Mouse (Mus musculus) heart, embryonic 16.5 days (tissue): ENCODE measurements around the gene Sgo1. TPM values are rescaled to one million over a fixed set of nuclear protein-coding genes. Genes with fewer than 3 reads are reported as not detected.

Experiments used
- ATAC-seq: fragments of 200-750 bp; cut with Nextera tagmentation; replicated peaks from 2 replicates; pipeline ENCODE4 v1.8.0; 2017; ENCODE audit warnings: moderate number of reproducible peaks; ENCODE audit not compliant: insufficient read depth, low FRiP score; ENCODE audit errors: extremely low read depth
- H3K27ac ChIP-seq: fragments of 300-500 bp; sonication (generic); 2 replicates; pipeline ENCODE4 v1.5.1; 2014; ENCODE audit warnings: mild to moderate bottlenecking, low read length, control low read depth, moderate library complexity
- H3K27me3 ChIP-seq: fragments of 300-500 bp; sonication (generic); 2 replicates; pipeline ENCODE4 v1.6.1; 2014; ENCODE audit warnings: low read length, mixed read lengths; ENCODE audit not compliant: control insufficient read depth, insufficient read depth
- H3K36me3 ChIP-seq: fragments of 300-500 bp; sonication (generic); 2 replicates; pipeline ENCODE4 v1.6.1; 2014; ENCODE audit not compliant: control insufficient read depth, insufficient read depth
- H3K4me1 ChIP-seq: fragments of 300-500 bp; sonication (generic); 2 replicates; pipeline ENCODE4 v1.6.1; 2014; ENCODE audit warnings: low read length, mixed read lengths; ENCODE audit not compliant: control insufficient read depth, insufficient read depth
- H3K4me2 ChIP-seq: fragments of 300-500 bp; sonication (generic); 2 replicates; pipeline ENCODE4 v1.6.1; 2014; ENCODE audit warnings: low read depth, mild to moderate bottlenecking, control low read depth, low read length
- H3K4me3 ChIP-seq: fragments of 300-500 bp; sonication (generic); 2 replicates; pipeline ENCODE4 v1.5.1; 2014; ENCODE audit warnings: mild to moderate bottlenecking, control low read depth, low read length
- H3K9ac ChIP-seq: fragments of 300-500 bp; sonication (generic); 2 replicates; pipeline ENCODE4 v1.6.1; 2014; ENCODE audit warnings: low read length, control low read depth
- H3K9me3 ChIP-seq: fragments of 300-500 bp; sonication (generic); replicated peaks from 2 replicates; pipeline ENCODE4 v1.6.1; 2016; ENCODE audit warnings: low read length; ENCODE audit not compliant: control insufficient read depth
- WGBS: fragments of 180-500 bp; shearing (Covaris S2); extraction: QIAGEN DNeasy Blood & Tissue Kit; methylation state at CpG from one replicate; pipeline ENCODE4 v1.1.7; 2014; 5-methylcytosine and 5-hydroxymethylcytosine counted together
- polyA plus RNA-seq: library from polyadenylated mRNA; unstranded; fragments of >200 nt; fragmentation: Nextera tagmentation; extraction: Ambion mirVana; gene quantifications from 2 replicates; pipeline ENCODE4 v1.2.1, GENCODE M21; 2015

Gene Sgo1
- polyA plus RNA-seq, 1 experiment from 2014 or later: 16.4 TPM

- Histone ChIP-seq H3K9ac (no peak overlapping the region), H3K36me3 (peaks cover 20% of the 10 kb centered on the region), H3K4me1 (no peaks in the 10 kb centered on the region; the same call in 1 of the 2 replicates), H3K4me2 (no peak overlapping the region), H3K27me3 (no peaks in the 10 kb centered on the region), H3K9me3 (no peaks in the 10 kb centered on the region), H3K4me3 (no peak overlapping the region), H3K27ac (no peak overlapping the region)
- ATAC-seq: no peak
- WGBS: 86% methylated on average over 3 of the region's 3 CpGs
Observed at GRCm38 (mm10) chr17:53626160-53626559, 63.0 kb downstream of the Sgo1 start.

Other genes with a start within 250 kb of the Sgo1 start
- gene Efhb, start 226.0 kb downstream of the Sgo1 start, polyA plus RNA-seq: 0.41 and 0.47 TPM in 2 replicates
- gene Rab5a, start 210.1 kb downstream of the Sgo1 start, polyA plus RNA-seq: 60.7 and 70.1 TPM in 2 replicates
- 0.07 and 0.14 TPM in 2 replicates for gene Pp2d1, start 149.9 kb downstream of the Sgo1 start, polyA plus RNA-seq
- 10.7 and 12.1 TPM in 2 replicates for gene Kat2b, start 122.5 kb downstream of the Sgo1 start, polyA plus RNA-seq
- 0.25 TPM in 1 of 2 replicates, not detected in the other for gene Sult1c2, start 157.0 kb upstream of the Sgo1 start, polyA plus RNA-seq